Mouse (Mus musculus): ENCODE results near the gene Pxylp1. TPM values are rescaled to one million over a fixed set of nuclear protein-coding genes. Genes with fewer than 3 reads are reported as not detected.
"Not testable (repeated sequence)": the region's sequence is repeated elsewhere in the genome, so short reads cannot be mapped to it uniquely, and the experiment has no call there.

Pxylp1 gene
- 22.8 and 42.4 TPM in 2 replicates for polyA plus RNA-seq (2016; fragmentation: Nextera tagmentation; extraction: Ambion mirVana)

- Histone ChIP-seq H3K9me3 (no peaks in the 10 kb centered on the region), H3K4me1 (peaks cover 21% of the 10 kb centered on the region), H3K4me3 (no peak within 1 kb of the TSS), H3K27me3 (ENCODE audit: insufficient read depth, poor library complexity, severe bottlenecking) (peaks cover 12% of the 10 kb centered on the region), H3K36me3 (no peaks in the 10 kb centered on the region), H3K27ac (no peak within 1 kb of the TSS)
- no peak for DNase-seq (ENCODE audit: low spot score)
- WGBS = 34% methylated on average over 3 of the region's 3 CpGs
Measured at GRCm38 (mm10) chr9:96892546-96892945, at the start of gene Pxylp1. Gene Pxylp1, minus strand, starts transcription at chr9:96892669.

- peaks cover 34% of the 10 kb centered on the region for H3K36me3 ChIP-seq
- no peak for DNase-seq (ENCODE audit: low spot score)
- 84% methylated on average over 5 of the region's 5 CpGs for WGBS
Measured at GRCm38 (mm10) chr9:96938887-96939286, 46.4 kb upstream of the Pxylp1 start.

GRCm38 (mm10) chr9:96936427-96936826 is 44.0 kb upstream of the Pxylp1 start:
- H3K27me3 ChIP-seq (ENCODE audit: insufficient read depth, poor library complexity, severe bottlenecking); H3K27ac ChIP-seq; DNase-seq (ENCODE audit: low spot score); H3K4me3 ChIP-seq; H3K4me1 ChIP-seq; H3K9me3 ChIP-seq: not testable (repeated sequence)
- peaks cover 11% of the 10 kb centered on the region for H3K36me3 ChIP-seq
- 74% methylated on average over 2 of the region's 2 CpGs for WGBS

More at GRCm38 (mm10) chr9:96938887-96939286, 46.4 kb upstream of the Pxylp1 start:
- H3K27me3 ChIP-seq (ENCODE audit: insufficient read depth, poor library complexity, severe bottlenecking) = no peaks in the 10 kb centered on the region
- no peak overlapping the region for H3K27ac ChIP-seq
- H3K9me3 ChIP-seq = no peaks in the 10 kb centered on the region
- H3K4me3 ChIP-seq = no peak overlapping the region
- no peaks in the 10 kb centered on the region for H3K4me1 ChIP-seq

GRCm38 (mm10) chr9:96935556-96936300 is 43.3 kb upstream of the Pxylp1 start:
- H3K4me3 ChIP-seq = no peak overlapping the region
- H3K4me1 ChIP-seq = no peaks in the 10 kb centered on the region
- 59% methylated on average over 15 of the region's 15 CpGs for WGBS
- H3K9me3 ChIP-seq = no peaks in the 10 kb centered on the region
- DNase-seq (ENCODE audit: low spot score) = no peak
- H3K27me3 ChIP-seq (ENCODE audit: insufficient read depth, poor library complexity, severe bottlenecking) = no peaks in the 10 kb centered on the region
- H3K27ac ChIP-seq = no peak overlapping the region
- H3K36me3 ChIP-seq = peaks cover 4% of the 10 kb centered on the region

GRCm38 (mm10) chr9:96934816-96935215 is 42.3 kb upstream of the Pxylp1 start:
- H3K36me3 ChIP-seq = no peaks in the 10 kb centered on the region
- H3K27ac ChIP-seq = no peak overlapping the region
- DNase-seq (ENCODE audit: low spot score) = no peak
- no peaks in the 10 kb centered on the region for H3K4me1 ChIP-seq
- H3K27me3 ChIP-seq (ENCODE audit: insufficient read depth, poor library complexity, severe bottlenecking) = no peaks in the 10 kb centered on the region
- 70% methylated on average over 3 of the region's 3 CpGs for WGBS
- no peak overlapping the region for H3K4me3 ChIP-seq
- no peaks in the 10 kb centered on the region for H3K9me3 ChIP-seq

GRCm38 (mm10) chr9:96932751-96933150 is 40.3 kb upstream of the Pxylp1 start:
- WGBS = 84% methylated on average over 8 of the region's 8 CpGs
- DNase-seq (ENCODE audit: low spot score) = no peak
- H3K4me1 ChIP-seq = no peaks in the 10 kb centered on the region

GRCm38 (mm10) chr9:96923577-96924316 is 31.3 kb upstream of the Pxylp1 start:
- Histone ChIP-seq H3K27me3 (ENCODE audit: insufficient read depth, poor library complexity, severe bottlenecking) (no peaks in the 10 kb centered on the region; the same call in 1 of the 2 replicates), H3K4me3 (no peak overlapping the region), H3K4me1 (0 out of 2 replicates have a peak, but pooled peaks cover 4% of the 10 kb centered on the region), H3K36me3 (no peaks in the 10 kb centered on the region), H3K27ac (no peak overlapping the region), H3K9me3 (0 out of 2 replicates have a peak, but pooled peaks cover 5% of the 10 kb centered on the region)
- WGBS = 79% methylated on average over 17 of the region's 17 CpGs
- DNase-seq (ENCODE audit: low spot score) = no peak

More at GRCm38 (mm10) chr9:96932751-96933150, 40.3 kb upstream of the Pxylp1 start:
- H3K36me3 ChIP-seq = no peaks in the 10 kb centered on the region
- H3K9me3 ChIP-seq = no peaks in the 10 kb centered on the region
- no peak overlapping the region for H3K4me3 ChIP-seq
- H3K27me3 ChIP-seq (ENCODE audit: insufficient read depth, poor library complexity, severe bottlenecking) = 0 out of 2 replicates have a peak, but pooled peaks cover 4% of the 10 kb centered on the region
- H3K27ac ChIP-seq = no peak overlapping the region

- Histone ChIP-seq H3K4me1 (0 out of 2 replicates have a peak, but pooled peaks cover 4% of the 10 kb centered on the region), H3K27ac (no peak overlapping the region), H3K36me3 (no peaks in the 10 kb centered on the region), H3K27me3 (ENCODE audit: insufficient read depth, poor library complexity, severe bottlenecking) (no peaks in the 10 kb centered on the region; the same call in 1 of the 2 replicates), H3K4me3 (no peak overlapping the region), H3K9me3 (0 out of 2 replicates have a peak, but pooled peaks cover 5% of the 10 kb centered on the region)
- DNase-seq (ENCODE audit: low spot score) = no peak
- WGBS = 70% methylated on average over 6 of the region's 6 CpGs
Measured at GRCm38 (mm10) chr9:96923119-96923518, 30.6 kb upstream of the Pxylp1 start.

GRCm38 (mm10) chr9:96916620-96917538 is 24.4 kb upstream of the Pxylp1 start:
- peak; percentile 95 for DNase-seq (ENCODE audit: low spot score)
- Histone ChIP-seq H3K36me3 (no peaks in the 10 kb centered on the region), H3K9me3 (0 out of 2 replicates have a peak, but pooled peaks cover 5% of the 10 kb centered on the region), H3K4me1 (peaks cover 11% of the 10 kb centered on the region; the same call in 1 of the 2 replicates), H3K4me3 (no peak overlapping the region), H3K27ac (no peak overlapping the region), H3K27me3 (ENCODE audit: insufficient read depth, poor library complexity, severe bottlenecking) (no peaks in the 10 kb centered on the region)
- WGBS = 37% methylated on average over 27 of the region's 27 CpGs

GRCm38 (mm10) chr9:96916076-96916475 is 23.6 kb upstream of the Pxylp1 start:
- no peaks in the 10 kb centered on the region for H3K36me3 ChIP-seq
- H3K4me3 ChIP-seq = no peak overlapping the region
- no peaks in the 10 kb centered on the region for H3K27me3 ChIP-seq (ENCODE audit: insufficient read depth, poor library complexity, severe bottlenecking)

GRCm38 (mm10) chr9:96914851-96915250 is 22.4 kb upstream of the Pxylp1 start:
- 85% methylated on average over 6 of the region's 6 CpGs for WGBS
- Histone ChIP-seq H3K27me3 (ENCODE audit: insufficient read depth, poor library complexity, severe bottlenecking) (no peaks in the 10 kb centered on the region), H3K9me3 (0 out of 2 replicates have a peak, but pooled peaks cover 4% of the 10 kb centered on the region)

More at GRCm38 (mm10) chr9:96916076-96916475, 23.6 kb upstream of the Pxylp1 start:
- 0 out of 2 replicates have a peak, but pooled peaks cover 5% of the 10 kb centered on the region for H3K9me3 ChIP-seq
- 42% methylated on average over 7 of the region's 7 CpGs for whole genome bisulfite sequencing
- no peak for DNase-seq (ENCODE audit: low spot score)
- no peak overlapping the region for H3K27ac ChIP-seq
- peaks cover 11% of the 10 kb centered on the region; the same call in 1 of the 2 replicates for H3K4me1 ChIP-seq

GRCm38 (mm10) chr9:96914005-96914404 is 21.5 kb upstream of the Pxylp1 start:
- Histone ChIP-seq H3K27me3 (ENCODE audit: insufficient read depth, poor library complexity, severe bottlenecking) (no peaks in the 10 kb centered on the region), H3K9me3 (no peaks in the 10 kb centered on the region), H3K27ac (no peak overlapping the region), H3K4me3 (no peak overlapping the region), H3K36me3 (no peaks in the 10 kb centered on the region), H3K4me1 (peaks cover 11% of the 10 kb centered on the region; the same call in 1 of the 2 replicates)
- 79% methylated on average over 3 of the region's 3 CpGs for WGBS
- DNase-seq (ENCODE audit: low spot score) = no peak

More at GRCm38 (mm10) chr9:96914851-96915250, 22.4 kb upstream of the Pxylp1 start:
- Histone ChIP-seq H3K27ac (no peak overlapping the region), H3K4me3 (no peak overlapping the region), H3K4me1 (peaks cover 11% of the 10 kb centered on the region; the same call in 1 of the 2 replicates), H3K36me3 (no peaks in the 10 kb centered on the region)
- DNase-seq (ENCODE audit: low spot score) = no peak
